Mouse (Mus musculus): ENCODE measurements around the gene A030005K14Rik.
A peak's percentile ranks its signal among the peaks of the same experiment; 100 is the strongest.

Gene A030005K14Rik

DNA sequence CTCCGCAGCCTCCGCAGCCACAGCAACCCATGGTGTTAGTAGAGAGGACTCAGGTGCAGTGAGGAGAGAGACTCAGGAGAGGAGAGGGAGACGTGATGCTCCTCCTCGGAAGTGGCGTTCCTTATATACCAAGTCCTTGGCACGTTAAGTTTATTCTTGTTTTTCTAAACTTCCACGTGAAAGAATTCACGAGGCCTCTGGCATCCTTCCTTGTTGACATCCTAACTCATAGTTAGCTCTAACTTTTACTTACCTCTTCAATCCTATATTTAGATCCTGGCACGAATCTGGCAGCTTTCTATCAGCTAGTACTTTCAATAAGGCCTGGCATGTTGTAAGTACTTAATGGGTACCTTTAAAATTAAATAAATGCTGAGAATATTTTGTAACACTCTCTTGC, at the start of gene A030005K14Rik:
TSS of gene A030005K14Rik (minus strand) at position 101 of the 400 bp plus-strand sequence.
- DNase-seq (ENCODE audit: low spot score), result no peak

GRCm38 (mm10) chr1:83107410-83107978, 48.3 kb upstream of the A030005K14Rik start:
- no peak for DNase-seq (ENCODE audit: low spot score)

DNA sequence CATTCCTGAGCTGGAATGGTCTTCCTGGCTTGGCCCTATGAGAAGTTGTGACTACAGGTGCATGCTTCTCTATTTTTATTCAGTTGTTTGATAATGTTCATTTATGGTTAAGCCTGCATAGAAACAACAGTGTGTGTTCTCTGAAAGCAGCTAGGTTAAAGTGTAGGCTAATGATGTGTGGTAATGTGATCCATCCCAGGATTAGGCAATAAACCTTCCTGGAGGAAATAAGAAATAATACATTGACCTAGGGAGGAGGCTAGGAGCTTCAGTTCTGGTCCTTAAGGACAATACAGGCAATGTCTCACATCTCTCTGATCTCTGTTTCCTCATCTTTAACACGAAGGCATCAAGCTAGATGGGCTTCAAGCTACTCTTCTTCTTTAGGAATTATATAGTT, 46.3 kb upstream of the A030005K14Rik start:
- no peak for DNase-seq (ENCODE audit: low spot score)

- no peak for DNase-seq (ENCODE audit: low spot score)
Measured at GRCm38 (mm10) chr1:83101891-83102290, 42.7 kb upstream of the A030005K14Rik start.

GRCm38 (mm10) chr1:83099580-83100137, 40.5 kb upstream of the A030005K14Rik start:
- DNase-seq (ENCODE audit: low spot score), result no peak

DNA sequence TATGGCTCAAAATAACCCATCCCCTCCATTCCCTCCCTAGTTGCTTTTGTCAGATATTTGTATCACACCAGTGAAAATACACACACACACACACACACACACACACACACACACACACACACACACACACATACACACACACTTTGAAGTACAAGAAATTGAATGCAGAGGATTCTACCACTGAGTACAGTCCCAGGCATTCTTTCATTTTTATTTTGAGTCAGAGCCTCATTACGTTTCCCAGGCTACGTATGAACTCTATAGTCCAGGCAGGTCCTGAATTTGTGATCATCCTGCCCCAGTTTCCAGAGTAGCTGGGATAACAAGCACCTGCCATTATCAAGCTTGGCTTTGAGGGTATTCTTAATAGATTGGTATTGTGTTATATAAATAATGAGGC, 40.0 kb upstream of the A030005K14Rik start:
- DNase-seq (ENCODE audit: low spot score), result no peak

- DNase-seq (ENCODE audit: low spot score), result no peak
Measured at GRCm38 (mm10) chr1:83096935-83097334, 37.8 kb upstream of the A030005K14Rik start.

GRCm38 (mm10) chr1:83091268-83091667, 32.1 kb upstream of the A030005K14Rik start:
- DNase-seq (ENCODE audit: low spot score), result no peak

DNA sequence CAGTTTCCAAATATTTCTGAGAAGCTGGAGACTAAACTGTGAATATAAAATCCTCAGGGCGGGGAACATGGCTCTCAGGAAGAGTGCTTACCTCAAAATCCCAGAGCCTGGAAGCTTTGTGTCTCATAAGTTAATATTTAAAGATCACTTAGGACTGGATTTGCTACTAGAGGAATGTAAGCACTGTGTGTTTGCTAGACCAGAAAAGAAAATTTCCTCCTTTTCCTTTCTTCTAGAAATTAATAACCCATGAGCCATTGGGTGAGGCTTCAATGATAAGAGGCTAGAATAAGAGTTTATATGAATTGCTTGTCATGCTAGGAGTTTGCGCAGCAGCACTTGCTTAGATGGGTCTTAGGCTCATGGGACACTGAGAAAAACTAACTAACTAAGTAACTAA, 25.6 kb upstream of the A030005K14Rik start:
- DNase-seq (ENCODE audit: low spot score), result no peak

DNA sequence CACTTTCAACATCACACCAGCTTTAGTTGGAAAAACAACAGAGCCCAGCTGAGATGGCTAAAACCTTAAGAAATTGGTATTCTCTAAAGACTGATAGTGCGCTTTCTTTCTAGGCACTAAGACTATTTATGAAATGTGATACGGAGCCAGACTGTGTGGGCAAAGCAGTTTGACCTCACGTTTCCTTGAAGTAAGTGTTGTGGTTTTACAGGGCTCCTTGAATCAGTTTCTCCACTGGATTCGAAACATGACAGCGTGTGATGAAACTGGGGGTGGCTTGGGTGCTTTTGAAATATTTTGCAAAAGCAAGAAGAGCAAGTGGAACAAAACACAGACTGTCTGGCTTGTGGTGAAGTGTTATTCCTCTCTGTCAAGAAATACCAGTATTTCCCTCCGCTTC, 17.8 kb upstream of the A030005K14Rik start:
- no peak for DNase-seq (ENCODE audit: low spot score)

GRCm38 (mm10) chr1:83076190-83076917, 17.2 kb upstream of the A030005K14Rik start:
- DNase-seq (ENCODE audit: low spot score), result peak; percentile 11

- no peak for DNase-seq (ENCODE audit: low spot score)
Measured at GRCm38 (mm10) chr1:83075526-83076189, 16.5 kb upstream of the A030005K14Rik start.

DNA sequence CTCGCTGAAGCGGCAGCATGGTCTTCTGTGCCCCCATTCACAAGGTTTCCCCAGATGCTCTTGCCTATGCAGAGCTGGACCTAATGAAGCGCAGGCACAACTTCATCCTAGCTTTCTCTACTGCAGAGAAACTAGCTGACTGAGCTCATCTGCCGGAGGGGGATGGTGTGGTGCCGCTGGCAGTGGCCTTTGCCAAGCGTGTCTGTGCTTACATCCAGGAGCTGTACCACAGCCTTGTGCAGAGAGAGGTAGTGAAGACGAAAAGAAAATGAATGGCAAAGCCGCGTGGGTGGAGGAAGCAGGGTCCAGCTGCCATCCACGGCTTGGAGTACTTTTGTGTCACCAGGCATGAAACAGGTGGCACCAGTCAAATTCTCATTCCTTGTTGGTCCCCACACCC, 8.0 kb upstream of the A030005K14Rik start:
- no peak for DNase-seq (ENCODE audit: low spot score)

GRCm38 (mm10) chr1:83066577-83066976, 7.4 kb upstream of the A030005K14Rik start:
- DNase-seq (ENCODE audit: low spot score), result no peak

GRCm38 (mm10) chr1:83064851-83065250, 5.7 kb upstream of the A030005K14Rik start:
- DNase-seq (ENCODE audit: low spot score), result peak; percentile 4

GRCm38 (mm10) chr1:83060643-83061042, 1.5 kb upstream of the A030005K14Rik start, which contains the start of gene Krtap28-13:
Gene Krtap28-13, plus strand, starts transcription at chr1:83060930.
- no peak for DNase-seq (ENCODE audit: low spot score)

GRCm38 (mm10) chr1:83058481-83058880, 697 bp downstream of the A030005K14Rik start:
- DNase-seq (ENCODE audit: low spot score), result no peak

DNA sequence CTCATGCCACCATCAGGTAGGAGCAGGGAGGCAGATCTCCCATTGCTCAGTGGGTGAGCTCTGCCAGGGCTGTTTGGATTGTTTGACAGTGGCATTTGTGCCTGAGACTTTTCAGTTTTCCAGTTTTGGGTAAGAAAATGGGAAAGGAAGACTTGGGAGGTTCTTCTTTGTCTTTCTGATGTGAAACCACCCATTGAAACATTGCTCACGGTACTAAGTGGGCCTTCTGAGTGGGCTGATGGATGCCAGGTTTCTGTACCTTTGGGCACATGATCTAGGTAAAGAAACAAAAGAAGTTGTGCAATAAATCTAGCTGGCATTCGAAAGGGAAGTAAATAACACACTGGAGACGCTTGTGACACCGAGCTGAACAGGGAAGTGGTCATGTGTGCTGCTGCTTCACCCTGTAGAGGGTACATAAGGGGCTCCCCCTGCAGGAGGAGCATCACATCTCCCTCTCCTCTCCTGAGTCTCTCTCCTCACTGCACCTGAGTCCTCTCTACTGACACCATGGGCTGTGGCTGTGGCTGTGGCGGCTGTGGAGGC, 14.2 kb downstream of the A030005K14Rik start, which contains the start of gene Gm47969:
TSS of gene Gm47969 (plus strand) at position 51 of the 546 bp plus-strand sequence.
- no peak for DNase-seq (ENCODE audit: low spot score)

GRCm38 (mm10) chr1:83042380-83042779, 16.8 kb downstream of the A030005K14Rik start, which contains the start of gene Krtap28-10:
Gene Krtap28-10, minus strand, starts transcription at chr1:83042480.
- DNase-seq (ENCODE audit: low spot score), result no peak

- DNase-seq (ENCODE audit: low spot score), result no peak
Measured at GRCm38 (mm10) chr1:83039080-83039479, 20.1 kb downstream of the A030005K14Rik start.

DNA sequence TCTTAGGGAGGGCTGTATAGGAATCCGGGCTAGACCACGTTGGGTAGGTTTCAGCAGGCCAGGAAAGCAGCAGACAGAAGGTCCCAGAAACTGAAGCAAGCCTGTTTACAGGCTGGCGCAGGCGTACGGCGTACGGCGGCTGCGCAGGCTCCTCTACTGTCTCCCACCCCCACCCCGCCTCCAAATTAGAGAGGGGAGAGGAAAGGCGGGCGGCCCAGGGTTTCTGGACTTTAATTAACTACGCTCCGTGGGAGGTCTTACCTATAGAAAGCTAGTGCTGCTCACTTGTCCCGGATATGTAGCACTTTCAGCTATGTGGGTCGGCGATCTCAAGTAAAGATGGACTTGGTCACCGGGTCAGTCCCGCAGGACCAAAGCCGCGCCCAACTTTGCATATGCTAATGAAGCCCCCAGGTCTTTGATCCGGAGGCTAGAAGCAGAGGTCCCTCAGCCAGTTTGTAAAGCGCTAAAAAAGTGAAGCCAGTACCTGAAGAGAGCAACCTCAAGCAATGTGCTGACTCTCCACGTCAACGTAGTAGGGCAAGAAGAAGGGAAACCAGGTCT, 21.0 kb downstream of the A030005K14Rik start, which contains the start of gene Slc19a3:
TSS of gene Slc19a3 (minus strand) at position 340 of the 564 bp plus-strand sequence.
- peak; percentile 5 for DNase-seq (ENCODE audit: low spot score)

All from ovary, postnatal 14 days (tissue).